Mouse (Mus musculus) heart, embryonic 16.5 days (tissue): ENCODE data around the gene Tenm2. TPM values are rescaled to one million over a fixed set of nuclear protein-coding genes. Genes with fewer than 3 reads are reported as not detected.

ENCODE experiments used
- ATAC-seq: fragments of 200-750 bp; cut with Nextera tagmentation; replicated peaks from 2 replicates; pipeline ENCODE4 v1.8.0; 2017; ENCODE audit warnings: moderate number of reproducible peaks; ENCODE audit not compliant: insufficient read depth, low FRiP score; ENCODE audit errors: extremely low read depth
- H3K27ac ChIP-seq: fragments of 300-500 bp; sonication (generic); 2 replicates; pipeline ENCODE4 v1.5.1; 2014; ENCODE audit warnings: mild to moderate bottlenecking, low read length, control low read depth, moderate library complexity
- H3K27me3 ChIP-seq: fragments of 300-500 bp; sonication (generic); 2 replicates; pipeline ENCODE4 v1.6.1; 2014; ENCODE audit warnings: low read length, mixed read lengths; ENCODE audit not compliant: control insufficient read depth, insufficient read depth
- H3K36me3 ChIP-seq: fragments of 300-500 bp; sonication (generic); 2 replicates; pipeline ENCODE4 v1.6.1; 2014; ENCODE audit not compliant: control insufficient read depth, insufficient read depth
- H3K4me1 ChIP-seq: fragments of 300-500 bp; sonication (generic); 2 replicates; pipeline ENCODE4 v1.6.1; 2014; ENCODE audit warnings: low read length, mixed read lengths; ENCODE audit not compliant: control insufficient read depth, insufficient read depth
- H3K4me2 ChIP-seq: fragments of 300-500 bp; sonication (generic); 2 replicates; pipeline ENCODE4 v1.6.1; 2014; ENCODE audit warnings: low read depth, mild to moderate bottlenecking, control low read depth, low read length
- H3K4me3 ChIP-seq: fragments of 300-500 bp; sonication (generic); 2 replicates; pipeline ENCODE4 v1.5.1; 2014; ENCODE audit warnings: mild to moderate bottlenecking, control low read depth, low read length
- H3K9ac ChIP-seq: fragments of 300-500 bp; sonication (generic); 2 replicates; pipeline ENCODE4 v1.6.1; 2014; ENCODE audit warnings: low read length, control low read depth
- H3K9me3 ChIP-seq: fragments of 300-500 bp; sonication (generic); replicated peaks from 2 replicates; pipeline ENCODE4 v1.6.1; 2016; ENCODE audit warnings: low read length; ENCODE audit not compliant: control insufficient read depth
- WGBS: fragments of 180-500 bp; shearing (Covaris S2); extraction: QIAGEN DNeasy Blood & Tissue Kit; methylation state at CpG from one replicate; pipeline ENCODE4 v1.1.7; 2014; 5-methylcytosine and 5-hydroxymethylcytosine counted together
- polyA plus RNA-seq: library from polyadenylated mRNA; unstranded; fragments of >200 nt; fragmentation: Nextera tagmentation; extraction: Ambion mirVana; gene quantifications from 2 replicates; pipeline ENCODE4 v1.2.1, GENCODE M21; 2015

The Tenm2 gene
- polyA plus RNA-seq, 1 experiment from 2014 or later, result 0.71 TPM

GRCm38 (mm10) chr11:36228196-36228595 is 1007.6 kb downstream of the Tenm2 start:
- Histone ChIP-seq H3K27me3 (no peaks in the 10 kb centered on the region), H3K27ac (no peak overlapping the region), H3K9me3 (no peaks in the 10 kb centered on the region), H3K9ac (no peak overlapping the region), H3K4me3 (no peak overlapping the region), H3K36me3 (no peaks in the 10 kb centered on the region), H3K4me2 (no peak overlapping the region), H3K4me1 (no peaks in the 10 kb centered on the region)
- no peak for ATAC-seq
- 64% methylated on average over 6 of the region's 6 CpGs for WGBS

GRCm38 (mm10) chr11:36226061-36226460 is 1009.7 kb downstream of the Tenm2 start:
- Histone ChIP-seq H3K4me3 (no peak overlapping the region), H3K27ac (no peak overlapping the region), H3K4me1 (0 out of 2 replicates have a peak, but pooled peaks cover 2% of the 10 kb centered on the region), H3K9me3 (no peaks in the 10 kb centered on the region), H3K4me2 (no peak overlapping the region), H3K27me3 (no peaks in the 10 kb centered on the region), H3K36me3 (no peaks in the 10 kb centered on the region), H3K9ac (no peak overlapping the region)
- 57% methylated on average over 3 of the region's 3 CpGs for WGBS
- ATAC-seq, result no peak

GRCm38 (mm10) chr11:36223716-36224439 is 1011.9 kb downstream of the Tenm2 start:
- Histone ChIP-seq H3K36me3 (no peaks in the 10 kb centered on the region), H3K27me3 (no peaks in the 10 kb centered on the region), H3K27ac (no peak overlapping the region), H3K4me3 (no peak overlapping the region), H3K4me2 (no peak overlapping the region), H3K9me3 (no peaks in the 10 kb centered on the region), H3K9ac (no peak overlapping the region), H3K4me1 (peaks cover 11% of the 10 kb centered on the region)
- 88% methylated on average over 7 of the region's 7 CpGs for WGBS
- ATAC-seq, result no peak

- H3K27me3 ChIP-seq, result no peaks in the 10 kb centered on the region
- H3K9me3 ChIP-seq, result no peaks in the 10 kb centered on the region
- no peak overlapping the region for H3K4me3 ChIP-seq
- H3K27ac ChIP-seq, result no peak overlapping the region
- 87% methylated on average over 3 of the region's 3 CpGs for WGBS
- H3K4me1 ChIP-seq, result peaks cover 11% of the 10 kb centered on the region
- no peak for ATAC-seq
- no peaks in the 10 kb centered on the region for H3K36me3 ChIP-seq
- no peak overlapping the region for H3K9ac ChIP-seq
- H3K4me2 ChIP-seq, result no peak overlapping the region
Measured at GRCm38 (mm10) chr11:36222071-36222470, 1013.7 kb downstream of the Tenm2 start.

GRCm38 (mm10) chr11:36221271-36221975 is 1014.3 kb downstream of the Tenm2 start:
- WGBS, result 15% methylated on average over 10 of the region's 10 CpGs
- no peaks in the 10 kb centered on the region for H3K27me3 ChIP-seq
- H3K9me3 ChIP-seq, result no peaks in the 10 kb centered on the region
- peaks cover 11% of the 10 kb centered on the region for H3K4me1 ChIP-seq
- no peak overlapping the region for H3K27ac ChIP-seq
- peak overlapping the region; percentile 27 for H3K4me3 ChIP-seq
- ATAC-seq, result peak; percentile 92
- H3K9ac ChIP-seq, result peak overlapping the region; percentile 2; the same call in 1 of the 2 replicates
- H3K36me3 ChIP-seq, result no peaks in the 10 kb centered on the region
- peak overlapping the region; percentile 52 for H3K4me2 ChIP-seq

GRCm38 (mm10) chr11:36220651-36221050 is 1015.1 kb downstream of the Tenm2 start:
- Histone ChIP-seq H3K4me2 (peak overlapping the region; percentile 42), H3K9ac (0 out of 2 replicates have a peak overlapping the region, but pooled peaks have one; percentile 33), H3K27me3 (no peaks in the 10 kb centered on the region), H3K4me1 (peaks cover 11% of the 10 kb centered on the region), H3K27ac (peak overlapping the region; percentile 84), H3K36me3 (no peaks in the 10 kb centered on the region), H3K4me3 (peak overlapping the region; percentile 14; the same call in 1 of the 2 replicates), H3K9me3 (no peaks in the 10 kb centered on the region)
- ATAC-seq, result peak; percentile 97
- WGBS, result 9% methylated on average over 5 of the region's 5 CpGs

GRCm38 (mm10) chr11:36219586-36219985 is 1016.2 kb downstream of the Tenm2 start:
- 84% methylated on average over 4 of the region's 4 CpGs for WGBS
- H3K27ac ChIP-seq, result no peak overlapping the region
- no peaks in the 10 kb centered on the region for H3K9me3 ChIP-seq
- no peak overlapping the region for H3K4me2 ChIP-seq
- no peaks in the 10 kb centered on the region for H3K27me3 ChIP-seq
- ATAC-seq, result no peak
- no peak overlapping the region for H3K4me3 ChIP-seq
- no peak overlapping the region for H3K9ac ChIP-seq
- no peaks in the 10 kb centered on the region for H3K36me3 ChIP-seq
- H3K4me1 ChIP-seq, result peaks cover 11% of the 10 kb centered on the region

- Histone ChIP-seq H3K4me1 (no peaks in the 10 kb centered on the region), H3K36me3 (no peaks in the 10 kb centered on the region), H3K27ac (no peak overlapping the region), H3K9me3 (no peaks in the 10 kb centered on the region), H3K4me3 (no peak overlapping the region), H3K4me2 (no peak overlapping the region), H3K9ac (no peak overlapping the region), H3K27me3 (no peaks in the 10 kb centered on the region)
- ATAC-seq, result no peak
- WGBS, result 82% methylated on average over 3 of the region's 3 CpGs
Measured at GRCm38 (mm10) chr11:36214589-36214988, 1021.2 kb downstream of the Tenm2 start.

- Histone ChIP-seq H3K36me3 (no peaks in the 10 kb centered on the region), H3K4me2 (peak overlapping the region; percentile 12; the same call in 1 of the 2 replicates), H3K4me1 (peaks cover 14% of the 10 kb centered on the region), H3K27ac (peak overlapping the region; percentile 67), H3K9me3 (no peaks in the 10 kb centered on the region), H3K9ac (no peak overlapping the region), H3K27me3 (no peaks in the 10 kb centered on the region), H3K4me3 (no peak overlapping the region)
- WGBS, result 33% methylated on average over 6 of the region's 6 CpGs
- ATAC-seq, result peak; percentile 41; the same call in 1 of the 2 replicates
Measured at GRCm38 (mm10) chr11:36204381-36204780, 1031.4 kb downstream of the Tenm2 start.
